Mouse (Mus musculus): ENCODE measurements around the gene Pgghg. TPM values are rescaled to one million over a fixed set of nuclear protein-coding genes. Genes with fewer than 3 reads are reported as not detected.

Pgghg gene
- polyA plus RNA-seq, 1 experiment from 2014 or later: 8.7 TPM

DNA sequence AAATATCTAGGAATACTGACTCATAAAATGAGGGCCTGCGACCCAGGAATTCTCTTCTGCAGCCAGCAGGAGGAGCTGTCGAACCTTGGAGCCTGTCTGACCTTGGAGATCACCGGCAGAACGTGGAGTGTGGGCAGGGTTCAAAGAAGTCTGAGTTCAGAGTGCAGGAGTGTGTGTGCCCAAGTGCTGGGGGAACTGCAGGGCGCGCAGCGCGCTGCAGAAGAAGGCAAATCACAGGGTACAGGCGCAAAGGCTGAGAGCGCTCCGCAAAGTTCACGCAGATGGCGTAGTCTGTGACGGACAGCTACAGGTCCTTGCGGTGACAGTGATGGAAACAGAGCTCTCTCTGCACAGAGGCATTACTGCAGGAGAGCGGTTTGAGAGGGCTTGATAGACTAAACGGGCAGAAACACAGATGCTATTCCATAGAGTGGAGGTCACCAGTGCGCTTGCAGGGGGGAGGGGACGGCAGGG lies 32.5 kb upstream of the Pgghg start:
- H3K4me1 ChIP-seq: peaks cover 5% of the 10 kb centered on the region
- H3K9ac ChIP-seq (replicated peaks): 0 out of 2 replicates have a peak overlapping the region, but pooled peaks have one; percentile 19
- H3K4me3 ChIP-seq: peak overlapping the region; percentile 40
- ATAC-seq (replicated peaks): 0 out of 2 replicates have a peak, but pooled peaks have one; percentile 29
- H3K27ac ChIP-seq (replicated peaks): no peak overlapping the region
- peak overlapping the region; percentile 83 for H3K4me2 ChIP-seq (replicated peaks)
- H3K36me3 ChIP-seq: no peaks in the 10 kb centered on the region
- no peaks in the 10 kb centered on the region for H3K27me3 ChIP-seq
- H3K9me3 ChIP-seq: no peaks in the 10 kb centered on the region
- 2% methylated on average over 19 of the region's 19 CpGs for WGBS

GRCm38 (mm10) chr7:140912293-140912692 lies 28.9 kb upstream of the Pgghg start:
- no peaks in the 10 kb centered on the region for H3K9me3 ChIP-seq
- H3K36me3 ChIP-seq: no peaks in the 10 kb centered on the region
- no peak overlapping the region for H3K9ac ChIP-seq (replicated peaks)
- peaks cover 5% of the 10 kb centered on the region for H3K4me1 ChIP-seq
- H3K4me3 ChIP-seq: no peak overlapping the region
- ATAC-seq (replicated peaks): no peak
- WGBS: 73% methylated on average over 3 of the region's 3 CpGs
- H3K4me2 ChIP-seq (replicated peaks): no peak overlapping the region
- no peak overlapping the region for H3K27ac ChIP-seq (replicated peaks)
- 0 out of 2 replicates have a peak, but pooled peaks cover 2% of the 10 kb centered on the region for H3K27me3 ChIP-seq

DNA sequence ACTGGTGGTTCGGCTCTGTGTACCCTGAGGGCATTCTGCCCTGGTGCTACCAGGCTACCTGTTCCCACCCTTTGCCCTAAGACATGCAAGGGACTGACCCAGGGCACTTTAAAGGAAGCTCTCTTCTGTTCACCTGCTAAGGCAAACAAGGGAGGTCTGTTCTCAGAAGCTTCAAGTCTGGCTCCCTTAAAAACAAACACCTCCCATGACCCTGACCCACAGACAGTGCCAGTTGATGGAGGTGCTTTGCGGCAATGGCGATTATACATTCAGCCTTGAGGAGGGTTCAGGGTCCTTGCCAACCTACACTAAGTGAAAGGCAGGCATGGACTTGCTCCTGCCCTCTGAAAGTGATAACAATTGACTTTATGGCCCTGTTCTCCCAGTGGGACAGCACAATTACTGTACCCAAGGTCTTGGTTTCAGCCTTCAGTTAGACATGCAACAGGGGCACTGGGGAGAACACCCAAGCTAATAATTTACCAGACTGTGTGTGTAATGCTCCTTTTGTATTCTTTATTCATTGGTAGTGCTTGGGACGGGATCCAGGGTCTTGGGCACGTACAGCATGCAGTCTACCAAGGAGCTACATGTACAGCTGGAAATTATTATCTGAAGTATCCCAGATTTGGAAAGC lies 28.2 kb upstream of the Pgghg start:
- H3K27ac ChIP-seq (replicated peaks): no peak overlapping the region
- 0 out of 2 replicates have a peak, but pooled peaks cover 3% of the 10 kb centered on the region for H3K27me3 ChIP-seq
- no peaks in the 10 kb centered on the region for H3K36me3 ChIP-seq
- H3K4me1 ChIP-seq: peaks cover 5% of the 10 kb centered on the region
- ATAC-seq (replicated peaks): no peak
- H3K4me3 ChIP-seq: no peak overlapping the region
- no peaks in the 10 kb centered on the region for H3K9me3 ChIP-seq
- no peak overlapping the region for H3K4me2 ChIP-seq (replicated peaks)
- no peak overlapping the region for H3K9ac ChIP-seq (replicated peaks)
- WGBS: 75% methylated on average over 5 of the region's 5 CpGs

- Histone ChIP-seq H3K27ac (replicated peaks) (no peak overlapping the region), H3K36me3 (no peaks in the 10 kb centered on the region), H3K4me2 (replicated peaks) (no peak overlapping the region), H3K4me3 (no peak overlapping the region), H3K9ac (replicated peaks) (no peak overlapping the region), H3K27me3 (peaks cover 6% of the 10 kb centered on the region; the same call in 1 of the 2 replicates), H3K4me1 (no peaks in the 10 kb centered on the region), H3K9me3 (no peaks in the 10 kb centered on the region)
- 83% methylated on average over 8 of the region's 8 CpGs for WGBS
- ATAC-seq (replicated peaks): no peak
These were observed 27.0 kb upstream of the Pgghg start for GRCm38 (mm10) chr7:140914031-140914690.

DNA sequence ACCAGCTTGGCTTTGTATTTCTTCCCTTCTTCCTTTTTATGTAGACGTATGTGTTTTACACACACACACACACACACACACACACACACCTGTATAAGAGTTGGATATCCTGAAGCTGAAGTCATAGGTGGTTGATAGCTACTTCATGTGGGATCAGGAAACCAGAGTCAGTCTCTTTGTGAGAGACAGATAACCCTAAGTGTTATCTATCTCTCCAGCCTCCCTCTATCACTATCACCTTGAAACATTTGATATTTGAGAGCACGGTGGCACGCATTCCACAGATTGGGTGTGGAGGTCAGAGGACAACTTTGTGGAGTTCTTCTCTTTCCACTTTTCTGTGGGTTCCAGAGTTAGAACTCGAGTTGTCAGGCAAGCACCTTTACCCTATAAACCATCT lies 21.3 kb upstream of the Pgghg start:
- Histone ChIP-seq H3K36me3 (no peaks in the 10 kb centered on the region), H3K4me3 (no peak overlapping the region), H3K4me1 (peaks cover 18% of the 10 kb centered on the region), H3K27ac (replicated peaks) (no peak overlapping the region), H3K9ac (replicated peaks) (no peak overlapping the region), H3K27me3 (peaks cover 64% of the 10 kb centered on the region), H3K4me2 (replicated peaks) (no peak overlapping the region), H3K9me3 (no peaks in the 10 kb centered on the region)
- ATAC-seq (replicated peaks): no peak
- WGBS: 80% methylated on average over 4 of the region's 4 CpGs

GRCm38 (mm10) chr7:140920418-140921029 lies 20.7 kb upstream of the Pgghg start, which contains the start of gene Nlrp6:
Gene Nlrp6 (plus strand): TSS chr7:140920902.
- H3K9me3 ChIP-seq: no peaks in the 10 kb centered on the region
- H3K36me3 ChIP-seq: no peaks in the 10 kb centered on the region
- H3K4me1 ChIP-seq: peaks cover 18% of the 10 kb centered on the region
- H3K27ac ChIP-seq (replicated peaks): no peak within 1 kb of the TSS
- WGBS: 81% methylated on average over 8 of the region's 8 CpGs
- peak within 1 kb of the TSS; percentile 84; the same call in 1 of the 2 replicates for H3K4me2 ChIP-seq (replicated peaks)
- peaks cover 67% of the 10 kb centered on the region for H3K27me3 ChIP-seq
- H3K4me3 ChIP-seq: no peak within 1 kb of the TSS
- no peak within 1 kb of the TSS for H3K9ac ChIP-seq (replicated peaks)
- ATAC-seq (replicated peaks): no peak

- peaks cover 18% of the 10 kb centered on the region for H3K4me1 ChIP-seq
- no peak overlapping the region for H3K4me3 ChIP-seq
- peaks cover 67% of the 10 kb centered on the region for H3K27me3 ChIP-seq
These were observed 19.8 kb upstream of the Pgghg start for GRCm38 (mm10) chr7:140921225-140921975.

DNA sequence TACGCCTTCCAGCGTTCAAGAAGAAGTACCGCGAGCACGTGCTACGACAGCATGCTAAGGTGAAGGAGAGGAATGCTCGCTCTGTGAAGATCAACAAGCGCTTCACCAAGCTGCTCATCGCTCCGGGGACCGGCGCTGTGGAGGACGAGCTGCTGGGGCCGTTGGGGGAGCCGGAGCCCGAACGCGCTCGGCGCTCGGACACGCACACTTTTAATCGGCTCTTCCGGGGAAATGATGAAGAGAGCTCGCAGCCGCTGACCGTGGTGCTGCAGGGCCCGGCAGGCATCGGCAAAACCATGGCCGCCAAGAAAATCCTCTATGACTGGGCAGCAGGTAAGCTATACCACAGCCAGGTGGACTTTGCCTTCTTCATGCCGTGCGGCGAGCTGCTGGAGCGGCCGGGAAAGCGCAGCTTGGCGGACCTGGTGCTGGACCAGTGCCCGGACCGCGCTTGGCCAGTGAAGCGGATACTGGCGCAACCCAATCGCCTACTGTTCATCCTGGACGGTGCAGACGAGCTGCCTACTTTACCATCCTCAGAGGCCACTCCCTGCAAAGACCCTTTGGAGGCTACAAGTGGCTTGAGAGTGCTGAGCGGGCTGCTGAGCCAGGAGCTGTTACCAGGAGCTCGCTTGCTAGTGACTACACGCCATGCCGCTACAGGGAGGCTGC lies 18.7 kb upstream of the Pgghg start:
- Histone ChIP-seq H3K27me3 (peaks cover 64% of the 10 kb centered on the region), H3K9ac (replicated peaks) (peak overlapping the region; percentile 32), H3K27ac (replicated peaks) (no peak overlapping the region), H3K4me1 (peaks cover 18% of the 10 kb centered on the region), H3K4me3 (peak overlapping the region; percentile 44), H3K4me2 (replicated peaks) (peak overlapping the region; percentile 84), H3K9me3 (no peaks in the 10 kb centered on the region), H3K36me3 (no peaks in the 10 kb centered on the region)
- under 1% methylated on average over 49 of the region's 49 CpGs for WGBS
- peak; percentile 41; the same call in 1 of the 2 replicates for ATAC-seq (replicated peaks)

More at GRCm38 (mm10) chr7:140921225-140921975, 19.8 kb upstream of the Pgghg start:
- Histone ChIP-seq H3K36me3 (no peaks in the 10 kb centered on the region), H3K9ac (replicated peaks) (no peak overlapping the region), H3K9me3 (no peaks in the 10 kb centered on the region), H3K27ac (replicated peaks) (no peak overlapping the region), H3K4me2 (replicated peaks) (peak overlapping the region; percentile 84)
- 30% methylated on average over 22 of the region's 22 CpGs for WGBS
- no peak for ATAC-seq (replicated peaks)

DNA sequence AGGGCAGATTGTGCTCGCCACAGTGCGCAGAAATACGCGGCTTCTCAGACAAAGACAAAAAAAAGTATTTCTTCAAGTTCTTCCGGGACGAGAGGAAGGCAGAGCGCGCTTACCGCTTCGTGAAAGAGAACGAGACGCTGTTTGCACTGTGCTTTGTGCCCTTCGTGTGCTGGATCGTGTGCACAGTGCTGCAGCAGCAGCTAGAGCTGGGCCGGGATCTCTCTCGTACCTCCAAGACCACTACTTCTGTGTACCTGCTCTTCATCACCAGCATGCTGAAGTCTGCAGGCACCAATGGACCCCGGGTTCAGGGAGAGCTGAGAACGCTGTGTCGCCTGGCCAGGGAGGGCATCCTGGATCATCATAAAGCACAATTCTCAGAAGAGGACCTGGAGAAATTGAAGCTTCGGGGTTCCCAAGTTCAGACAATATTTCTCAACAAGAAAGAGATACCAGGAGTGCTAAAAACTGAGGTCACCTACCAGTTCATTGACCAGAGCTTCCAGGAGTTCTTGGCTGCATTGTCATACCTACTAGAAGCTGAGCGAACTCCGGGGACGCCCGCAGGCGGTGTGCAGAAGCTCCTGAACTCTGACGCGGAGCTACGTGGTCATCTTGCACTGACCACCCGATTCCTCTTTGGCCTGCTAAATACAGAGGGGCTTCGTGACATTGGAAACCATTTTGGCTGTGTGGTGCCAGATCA lies 18.0 kb upstream of the Pgghg start:
- H3K36me3 ChIP-seq: no peaks in the 10 kb centered on the region
- peaks cover 18% of the 10 kb centered on the region for H3K4me1 ChIP-seq
- H3K4me3 ChIP-seq: peak overlapping the region; percentile 44
- peak overlapping the region; percentile 32 for H3K9ac ChIP-seq (replicated peaks)
- WGBS: 16% methylated on average over 30 of the region's 30 CpGs
- peak overlapping the region; percentile 84 for H3K4me2 ChIP-seq (replicated peaks)
- H3K27ac ChIP-seq (replicated peaks): no peak overlapping the region
- H3K9me3 ChIP-seq: no peaks in the 10 kb centered on the region
- no peak for ATAC-seq (replicated peaks)
- H3K27me3 ChIP-seq: peaks cover 64% of the 10 kb centered on the region

- WGBS: 93% methylated on average over 6 of the region's 6 CpGs
- H3K27me3 ChIP-seq: peaks cover 30% of the 10 kb centered on the region
- no peak overlapping the region for H3K4me2 ChIP-seq (replicated peaks)
- no peak overlapping the region for H3K27ac ChIP-seq (replicated peaks)
- no peak overlapping the region for H3K4me3 ChIP-seq
- H3K9ac ChIP-seq (replicated peaks): no peak overlapping the region
- peaks cover 15% of the 10 kb centered on the region for H3K4me1 ChIP-seq
- H3K36me3 ChIP-seq: no peaks in the 10 kb centered on the region
- no peaks in the 10 kb centered on the region for H3K9me3 ChIP-seq
- ATAC-seq (replicated peaks): no peak
These were observed 14.0 kb upstream of the Pgghg start for GRCm38 (mm10) chr7:140927181-140927580.

DNA sequence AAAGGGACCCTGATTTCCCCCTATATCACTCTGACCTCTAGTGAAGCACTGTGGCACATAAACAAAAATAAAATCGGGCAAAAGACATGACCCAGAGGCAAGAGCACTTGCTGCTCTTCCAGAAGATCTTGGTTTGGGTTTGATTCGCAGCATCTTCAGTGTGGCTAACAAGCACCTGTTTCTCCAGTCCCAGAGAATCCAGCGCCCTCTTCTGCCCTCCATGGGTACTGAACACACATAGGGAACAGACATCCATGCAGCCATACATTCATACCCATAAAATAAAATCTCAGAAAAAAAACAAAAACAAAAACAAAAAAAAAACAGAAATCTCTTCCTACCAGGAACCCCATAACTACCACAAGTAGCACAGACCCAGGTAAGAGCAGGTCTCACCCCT lies 2.8 kb upstream of the Pgghg start:
- no peak for ATAC-seq (replicated peaks)
- Histone ChIP-seq H3K27me3 (no peaks in the 10 kb centered on the region), H3K4me3 (no peak overlapping the region), H3K9ac (replicated peaks) (no peak overlapping the region), H3K36me3 (no peaks in the 10 kb centered on the region), H3K9me3 (no peaks in the 10 kb centered on the region), H3K4me1 (peaks cover 13% of the 10 kb centered on the region), H3K27ac (replicated peaks) (no peak overlapping the region), H3K4me2 (replicated peaks) (no peak overlapping the region)
- WGBS: 44% methylated on average over 3 of the region's 3 CpGs

Measured in forebrain, embryonic 15.5 days (tissue).